Mouse (Mus musculus): ENCODE measurements around the gene Gm21936.
"Not testable (repeated sequence)": the region's sequence is repeated elsewhere in the genome, so short reads cannot be mapped to it uniquely, and the experiment has no call there.

The Gm21936 gene

GRCm38 (mm10) chr12:87795212-87795611 is at the start of gene Gm21936:
TSS of gene Gm21936 (plus strand) at chr12:87795512.
- not testable (repeated sequence) for DNase-seq

- DNase-seq: not testable (repeated sequence)
Measured at GRCm38 (mm10) chr12:87775655-87776054, 19.7 kb upstream of the Gm21936 start, which contains the start of gene Gm21319. TSS of gene Gm21319 (minus strand) at chr12:87775755.

GRCm38 (mm10) chr12:87797971-87798370 is 2.7 kb downstream of the Gm21936 start:
- DNase-seq: not testable (repeated sequence)

- not testable (repeated sequence) for DNase-seq
Measured at GRCm38 (mm10) chr12:87816277-87816676, 21.0 kb downstream of the Gm21936 start, which contains the start of gene BB287469. TSS of gene BB287469 (plus strand) at chr12:87816577.

GRCm38 (mm10) chr12:87842239-87842638 is 46.9 kb downstream of the Gm21936 start, which contains the start of gene Gm2001:
TSS of gene Gm2001 (minus strand) at chr12:87842339.
- DNase-seq: not testable (repeated sequence)

Data from thymus, adult 18-20 months (tissue).